Mouse (Mus musculus): ENCODE results near the gene Plcd3. TPM values are rescaled to one million over a fixed set of nuclear protein-coding genes. Genes with fewer than 3 reads are reported as not detected.
A peak's percentile ranks its signal among the peaks of the same experiment; 100 is the strongest.

Gene Plcd3
- total RNA-seq, 2 experiments from 2014 or later: 8.7 to 8.9 TPM

DNA sequence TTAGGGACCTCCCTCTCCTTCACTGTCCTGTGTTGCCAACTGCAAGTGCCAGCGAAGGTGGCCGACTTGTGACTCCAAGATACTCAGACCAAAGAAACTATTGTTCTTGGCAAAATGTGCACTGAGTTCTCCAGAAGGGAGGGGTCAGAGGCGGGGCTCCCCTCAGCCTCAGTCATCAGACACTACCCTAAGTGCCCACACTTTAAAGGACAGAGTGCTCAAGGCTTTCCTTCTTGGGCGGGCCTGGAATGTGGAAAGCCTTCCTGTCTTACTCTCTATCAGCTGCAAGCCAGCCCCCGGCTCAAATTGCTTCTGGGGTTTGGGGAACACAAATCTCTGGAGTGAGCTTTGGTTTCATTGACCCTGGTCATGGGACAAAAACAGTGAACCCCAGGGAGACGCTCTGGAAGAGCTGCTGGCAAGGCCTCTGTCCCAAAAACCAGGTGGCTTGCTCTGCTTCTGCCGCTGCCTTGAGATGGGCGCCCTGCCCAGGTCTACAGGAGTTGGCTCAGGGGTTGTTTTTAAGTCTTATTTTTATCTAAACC, 33.9 kb downstream of the Plcd3 start:
- no peak for DNase-seq (ENCODE audit: low spot score in 2 of 2)

DNA sequence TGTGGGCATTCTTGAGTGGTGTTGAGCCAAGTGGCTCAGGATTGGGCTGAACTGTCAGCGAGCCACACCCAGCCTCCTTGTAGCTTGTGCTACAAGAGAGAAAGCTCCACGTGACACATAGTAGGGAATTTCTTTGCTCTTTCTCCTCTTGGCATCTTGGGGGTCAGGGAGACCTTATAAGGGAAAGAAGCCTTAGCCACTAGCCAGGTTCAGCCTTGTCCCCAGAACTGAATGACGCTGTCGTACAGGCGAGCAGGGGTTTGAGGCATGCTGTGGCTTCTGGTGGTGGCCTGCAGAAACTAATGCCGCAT, 34.5 kb downstream of the Plcd3 start:
- DNase-seq (ENCODE audit: low spot score in 2 of 2): no peak

DNA sequence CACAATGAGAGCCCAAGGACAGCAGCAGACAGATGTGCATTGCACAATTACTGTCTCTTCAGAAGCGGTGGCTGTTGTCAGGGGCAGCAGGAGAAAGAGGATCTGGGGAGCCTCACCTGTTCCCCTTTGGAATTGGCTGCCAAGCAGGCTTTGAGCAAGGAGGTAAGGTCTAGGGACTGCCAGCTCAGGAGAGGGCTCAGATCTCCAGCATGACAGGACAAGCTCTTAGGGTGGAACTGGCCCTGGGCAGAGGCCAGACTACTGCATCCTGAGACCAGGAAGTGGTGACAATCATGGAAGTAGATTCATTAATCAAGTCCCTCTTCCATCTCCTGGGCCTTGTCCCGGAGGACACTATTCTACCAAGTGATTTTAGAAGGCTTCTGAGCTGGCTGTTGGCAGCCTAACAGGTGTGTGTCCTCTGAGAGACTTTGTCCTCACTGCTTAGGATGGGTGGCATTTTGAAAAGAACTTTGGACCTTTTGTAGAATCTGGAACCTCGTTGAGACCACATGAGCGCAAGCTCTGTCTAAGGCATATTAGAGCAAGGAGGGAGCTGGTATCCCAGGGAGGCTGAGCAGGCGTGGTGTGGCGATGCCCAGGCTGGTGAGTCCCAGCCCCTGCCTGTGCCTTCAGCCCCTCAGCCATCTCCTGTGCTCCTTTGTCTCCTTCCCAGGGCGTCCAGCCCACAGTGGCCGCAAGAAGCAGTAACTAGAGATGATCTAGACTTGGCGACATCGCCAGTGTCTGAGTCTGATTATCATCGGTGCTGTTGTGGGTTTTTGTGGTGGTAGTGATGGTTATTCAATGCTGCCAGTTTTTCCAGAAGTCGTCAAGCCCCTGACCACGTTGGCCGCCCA, 35.0 kb downstream of the Plcd3 start:
- DNase-seq (ENCODE audit: low spot score in 2 of 2): no peak

DNA sequence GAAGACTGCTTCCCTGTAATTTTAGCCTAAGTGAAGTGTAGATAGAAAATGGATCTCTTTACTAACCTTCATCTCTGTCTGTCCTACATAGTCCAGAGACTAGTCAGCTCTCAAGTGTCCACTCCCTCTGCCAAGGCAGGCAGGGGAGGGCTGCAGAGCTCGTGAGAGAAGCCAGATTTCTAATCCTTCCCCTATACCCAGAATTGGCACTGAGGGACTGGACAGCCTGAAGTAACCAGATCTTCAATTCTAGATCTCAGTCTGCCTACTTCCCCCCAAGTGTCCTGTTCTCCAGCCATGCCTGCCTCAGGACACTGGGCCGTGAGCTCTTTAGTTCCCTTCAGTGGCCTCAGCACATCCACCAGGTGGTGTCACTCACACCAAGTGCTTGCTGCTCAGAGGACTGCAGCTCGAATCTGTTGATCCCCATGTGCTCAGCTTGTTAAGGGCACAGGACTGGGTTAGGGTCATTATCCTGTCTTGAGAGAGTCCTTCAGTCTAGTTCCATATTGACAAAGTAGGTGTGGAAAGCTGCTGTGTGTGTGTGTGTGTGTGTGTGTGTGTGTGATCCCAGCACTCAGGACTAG, 42.9 kb downstream of the Plcd3 start:
- no peak for DNase-seq (ENCODE audit: low spot score in 2 of 2)

DNA sequence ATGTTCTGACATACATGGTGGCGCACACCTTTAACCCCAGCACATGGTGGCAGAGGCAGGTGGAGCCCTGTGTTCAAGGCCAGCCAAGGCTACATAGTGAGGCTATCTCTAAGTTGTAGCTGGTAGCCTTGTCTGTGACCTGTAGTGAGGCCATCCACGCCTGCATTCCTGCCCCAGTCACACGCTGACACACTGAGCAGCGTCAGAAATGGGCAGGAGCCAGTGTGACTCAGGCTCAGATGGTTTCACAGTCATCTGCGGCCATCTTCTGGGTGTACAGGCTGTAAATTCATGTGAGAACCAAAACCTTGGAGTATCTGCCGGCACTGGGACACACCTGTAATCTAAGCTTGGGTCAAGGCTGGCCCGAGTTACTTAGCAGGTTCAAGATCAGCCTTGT, 44.8 kb downstream of the Plcd3 start:
- DNase-seq (ENCODE audit: low spot score in 2 of 2): no peak

DNA sequence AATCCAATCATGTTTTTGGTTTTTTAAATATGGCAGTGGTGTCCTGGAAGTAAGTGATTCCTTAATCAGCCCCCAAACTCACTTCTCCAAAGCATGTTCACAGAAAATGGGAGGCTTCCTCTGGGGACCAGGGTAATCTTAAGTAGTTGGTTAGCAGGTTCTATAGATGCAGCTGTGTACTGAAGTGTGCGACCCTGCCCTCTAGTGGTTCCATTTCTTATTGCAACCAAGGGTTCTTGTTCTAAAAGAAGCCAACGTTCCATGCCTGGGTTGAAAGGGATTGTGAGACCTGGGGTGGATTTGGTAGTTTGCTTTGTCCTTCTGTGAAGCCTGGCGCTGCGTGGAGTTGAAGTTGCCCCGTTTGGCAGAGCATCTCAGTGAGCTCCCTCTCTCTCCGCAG, 46.7 kb downstream of the Plcd3 start:
- DNase-seq (ENCODE audit: low spot score in 2 of 2): peak in 1 of 2 experiments; percentile 55

DNA sequence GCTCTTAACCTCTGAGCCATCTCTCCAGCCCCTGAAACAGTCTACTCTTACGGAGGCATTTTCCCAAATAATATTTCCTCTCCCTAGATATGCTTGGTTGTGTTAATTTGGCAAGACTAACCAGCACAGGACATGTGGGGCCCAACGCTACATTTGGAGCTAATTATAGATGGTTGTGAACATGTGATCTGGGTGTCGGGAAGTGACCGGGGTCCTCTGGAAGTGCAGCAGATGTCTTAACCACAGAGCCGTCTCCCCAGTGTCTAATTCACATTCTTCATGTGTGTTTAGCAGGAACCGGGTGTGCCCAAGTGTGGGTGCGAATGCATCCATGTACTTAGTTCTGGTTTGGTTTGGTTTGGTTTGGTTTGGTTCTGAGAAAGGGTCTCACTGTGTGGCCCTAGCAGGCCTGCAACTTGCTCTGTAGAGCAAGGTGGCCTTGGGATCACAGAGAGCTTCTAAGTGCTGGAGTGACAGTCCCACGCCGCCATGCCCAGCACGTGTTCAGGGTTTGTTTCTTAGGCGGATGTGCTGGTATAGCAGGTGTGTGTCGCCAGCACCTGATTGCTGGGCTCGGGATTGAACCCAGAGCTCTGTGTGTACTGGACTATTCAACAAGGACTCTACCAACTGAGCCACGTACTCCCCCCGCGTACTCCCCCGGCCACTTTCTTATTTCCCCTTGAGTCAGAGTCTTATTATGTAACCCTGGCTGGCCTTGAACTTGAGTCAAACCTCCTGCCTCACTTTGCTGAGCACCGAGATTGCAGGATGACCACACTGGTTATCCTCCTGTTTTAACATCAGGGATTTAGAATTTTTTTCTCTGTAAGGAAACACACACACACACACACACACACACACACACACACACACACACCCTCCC, 48.0 kb downstream of the Plcd3 start:
- no peak for DNase-seq (ENCODE audit: low spot score in 2 of 2)

DNA sequence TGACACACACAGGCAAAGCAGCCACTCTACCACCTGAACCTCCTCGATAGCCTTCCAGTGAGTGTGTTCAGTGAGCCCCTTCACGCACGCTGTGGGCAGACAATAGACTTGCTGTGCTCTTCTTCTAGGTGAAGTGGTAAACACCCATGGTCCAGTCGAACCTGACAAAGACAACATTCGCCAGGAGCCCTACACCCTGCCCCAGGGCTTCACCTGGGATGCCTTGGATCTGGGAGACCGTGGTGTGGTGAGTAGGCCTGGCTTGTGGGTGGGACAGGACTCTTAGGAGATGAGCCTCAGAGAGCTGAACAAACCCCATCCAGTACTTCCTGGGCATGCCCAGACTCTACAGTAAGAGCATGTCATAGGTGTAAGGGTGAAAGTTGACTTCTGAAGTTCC, 49.4 kb downstream of the Plcd3 start:
- DNase-seq (ENCODE audit: low spot score in 2 of 2): no peak

DNA sequence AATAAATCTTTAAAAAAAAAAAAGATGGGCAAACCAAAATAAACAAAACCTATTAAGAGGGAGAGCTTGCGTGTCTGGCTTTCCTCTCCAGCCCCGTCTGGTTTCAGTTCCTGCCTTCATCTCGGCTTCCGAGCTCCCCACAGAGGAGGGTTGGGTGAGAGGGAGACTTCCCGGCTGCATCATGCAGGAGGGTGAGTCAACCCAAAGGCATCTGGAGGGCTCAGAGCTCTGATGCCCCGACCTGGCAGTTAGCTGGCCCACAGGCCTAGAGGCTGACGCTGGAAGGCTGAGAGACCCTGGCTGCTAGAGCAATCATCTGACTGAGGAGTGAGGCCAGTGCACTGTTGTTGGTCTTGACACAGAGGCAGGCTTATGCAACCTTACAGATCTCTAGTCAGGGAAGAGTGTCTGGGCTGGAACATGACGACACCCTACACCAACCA, 50.2 kb downstream of the Plcd3 start:
- DNase-seq (ENCODE audit: low spot score in 2 of 2): peak; percentile 17 to 42

DNA sequence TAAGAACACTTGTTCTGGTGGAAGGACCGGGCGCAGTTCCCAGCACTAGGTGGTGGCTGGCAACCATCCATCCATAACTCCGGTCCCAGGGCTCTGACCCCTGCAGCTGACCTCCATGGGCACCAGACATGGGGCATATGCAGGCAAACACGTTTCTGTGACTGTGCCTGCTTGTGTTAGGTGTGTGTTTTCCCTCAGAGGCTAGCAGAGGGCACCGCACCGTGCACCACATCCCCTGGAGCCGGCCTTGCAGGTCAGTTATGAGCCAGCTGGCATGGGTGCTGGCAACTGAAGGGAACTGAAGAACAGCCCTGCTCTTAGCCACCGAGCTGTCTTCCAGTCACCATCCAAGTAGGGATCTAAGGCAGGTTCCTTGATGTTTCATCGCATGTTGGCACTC, 51.3 kb downstream of the Plcd3 start:
- DNase-seq (ENCODE audit: low spot score in 2 of 2): no peak

DNA sequence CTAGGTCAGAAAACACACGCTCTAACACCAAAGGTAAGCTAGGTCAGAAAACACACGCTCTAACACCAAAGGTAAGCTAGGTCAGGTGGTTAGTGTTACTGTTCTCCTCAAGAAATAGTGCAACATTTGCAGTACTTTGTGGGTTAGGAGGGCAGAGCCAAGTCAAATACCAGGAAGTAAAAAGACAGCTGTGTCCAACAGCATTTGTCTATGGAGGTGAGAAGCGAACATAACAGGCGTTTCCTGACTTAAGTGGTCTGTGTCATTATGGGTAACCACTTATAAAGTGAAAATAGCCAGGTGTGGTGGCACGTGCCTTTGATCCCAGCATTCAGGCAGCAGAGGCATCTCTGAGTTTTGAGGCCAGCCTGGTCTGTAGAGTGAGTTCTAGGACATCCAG, 51.8 kb downstream of the Plcd3 start:
- DNase-seq (ENCODE audit: low spot score in 2 of 2): no peak

DNA sequence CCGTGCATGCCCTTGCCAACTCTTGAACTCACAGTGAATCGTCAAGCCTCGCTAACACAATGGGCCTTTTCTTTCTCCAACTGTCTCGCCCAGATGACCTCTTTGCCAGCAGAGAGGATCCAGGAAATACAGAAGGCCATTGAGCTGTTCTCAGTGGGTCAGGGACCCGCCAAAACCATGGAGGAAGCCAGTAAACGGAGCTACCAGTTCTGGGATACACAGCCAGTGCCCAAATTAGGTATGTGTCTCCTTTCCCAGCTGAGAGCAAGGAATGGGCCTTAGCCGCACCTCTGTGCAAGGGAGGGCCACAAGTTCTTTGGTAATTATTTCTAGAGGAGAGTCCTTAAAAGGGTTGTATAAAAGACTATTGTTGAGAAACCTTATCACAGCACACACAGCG, 55.2 kb downstream of the Plcd3 start:
- DNase-seq (ENCODE audit: low spot score in 2 of 2): no peak

DNA sequence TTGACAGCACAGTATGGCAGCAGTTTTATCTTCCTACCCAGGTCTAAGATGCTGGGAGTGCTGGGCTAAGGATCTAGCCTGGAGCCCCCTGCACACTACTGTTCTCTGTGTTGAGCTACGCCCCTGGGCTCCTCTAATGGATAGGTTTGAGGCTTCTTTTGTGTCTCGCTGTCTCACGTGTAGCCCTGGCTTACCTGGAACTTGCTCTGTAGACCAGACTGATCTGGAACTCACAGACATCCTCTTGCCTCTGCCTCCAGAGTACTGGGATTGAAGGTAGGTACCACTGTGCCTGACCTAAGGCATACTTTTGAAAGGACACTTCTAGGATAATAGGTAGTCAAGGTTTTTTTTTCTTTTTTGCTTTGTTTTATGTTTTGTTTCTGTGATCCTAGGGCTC, 57.5 kb downstream of the Plcd3 start:
- DNase-seq (ENCODE audit: low spot score in 2 of 2): no peak

DNA sequence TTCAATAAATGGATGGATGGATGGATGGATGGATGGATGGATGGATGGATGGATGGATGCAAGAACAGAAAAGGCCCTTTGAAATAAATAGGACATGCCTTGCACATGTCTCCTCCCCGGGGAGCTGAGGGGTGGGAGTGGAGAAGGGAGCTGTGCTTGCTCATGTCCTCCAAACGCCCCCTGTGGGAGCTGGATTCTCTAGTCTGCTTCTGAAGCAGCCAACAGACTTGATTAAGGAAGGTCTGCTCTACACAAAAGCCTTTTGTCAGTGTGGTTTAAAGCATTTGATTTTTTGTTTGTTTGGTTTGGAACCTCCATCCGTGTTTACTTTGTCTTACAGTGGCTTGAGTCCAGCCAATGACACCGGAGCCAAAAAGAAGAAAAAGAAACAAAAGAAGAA, 58.6 kb downstream of the Plcd3 start:
- no peak for DNase-seq (ENCODE audit: low spot score in 2 of 2)

DNA sequence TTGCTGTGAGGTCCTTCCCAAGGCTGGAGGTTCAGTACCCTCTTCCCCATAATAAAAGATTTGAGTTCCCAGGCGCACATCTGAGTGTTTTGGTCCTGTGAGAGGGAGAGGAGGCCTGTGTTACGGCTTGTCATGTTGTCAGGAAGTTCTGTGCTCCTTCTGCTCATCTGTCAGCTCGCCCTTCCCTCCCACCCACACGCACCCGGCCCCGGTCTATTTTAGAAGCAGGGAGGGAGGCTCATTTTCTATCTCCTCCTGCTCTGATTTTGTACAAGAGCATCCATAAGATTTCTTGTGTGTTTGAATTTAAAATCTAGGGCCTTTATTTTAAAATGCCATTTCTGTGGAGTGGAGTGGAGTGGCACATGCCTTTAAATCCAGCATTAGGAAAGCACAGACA, 63.4 kb downstream of the Plcd3 start:
- DNase-seq (ENCODE audit: low spot score in 2 of 2): no peak

DNA sequence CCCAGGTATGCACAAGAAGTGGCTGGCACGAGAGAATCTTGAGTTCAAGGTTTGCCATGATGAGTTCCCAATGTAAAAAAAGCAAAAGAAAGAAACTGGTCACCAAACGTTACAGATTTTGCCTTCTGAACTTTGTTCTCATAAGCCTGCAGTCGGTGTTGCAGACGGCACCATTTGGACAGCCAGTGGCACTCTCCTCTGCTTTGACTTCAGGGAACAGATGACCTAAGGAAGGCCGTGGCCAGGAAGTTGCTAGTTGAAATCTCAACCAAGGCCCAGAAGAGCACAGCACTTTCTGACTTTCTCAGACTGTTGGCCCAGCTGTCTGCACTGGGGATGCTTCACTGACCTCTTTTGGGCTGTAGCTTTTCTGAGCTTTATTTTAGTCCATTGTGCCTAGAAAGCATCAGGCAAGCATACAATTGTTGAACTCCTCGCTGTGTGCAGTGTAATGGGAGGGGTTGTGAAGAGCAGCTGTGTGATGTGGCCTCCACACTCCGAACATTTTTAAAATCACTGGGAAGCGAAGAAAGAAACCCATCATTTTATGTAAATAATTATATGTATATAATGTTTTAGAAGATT, 64.5 kb downstream of the Plcd3 start:
- DNase-seq (ENCODE audit: low spot score in 2 of 2): no peak

DNA sequence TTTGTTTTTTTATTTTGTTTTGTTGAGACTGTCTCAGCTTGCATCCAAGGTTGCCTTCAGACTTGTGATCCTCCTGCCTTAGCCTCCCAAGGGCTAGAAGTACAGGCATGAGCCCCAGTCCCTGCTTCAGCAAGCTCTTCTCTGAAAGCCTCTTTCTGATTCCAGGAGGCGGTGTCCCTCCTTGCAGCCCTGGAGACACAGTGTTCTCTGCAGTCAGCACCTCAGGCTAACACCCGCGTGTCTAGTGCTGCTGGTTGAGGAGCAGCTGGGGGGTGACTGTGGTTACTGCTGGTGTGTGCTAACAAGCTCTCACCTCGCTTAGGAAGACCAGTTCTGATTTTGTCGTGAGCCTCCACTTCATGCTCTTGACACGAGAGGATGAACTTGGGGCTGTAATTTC, 66.5 kb downstream of the Plcd3 start:
- no peak for DNase-seq (ENCODE audit: low spot score in 2 of 2)

DNA sequence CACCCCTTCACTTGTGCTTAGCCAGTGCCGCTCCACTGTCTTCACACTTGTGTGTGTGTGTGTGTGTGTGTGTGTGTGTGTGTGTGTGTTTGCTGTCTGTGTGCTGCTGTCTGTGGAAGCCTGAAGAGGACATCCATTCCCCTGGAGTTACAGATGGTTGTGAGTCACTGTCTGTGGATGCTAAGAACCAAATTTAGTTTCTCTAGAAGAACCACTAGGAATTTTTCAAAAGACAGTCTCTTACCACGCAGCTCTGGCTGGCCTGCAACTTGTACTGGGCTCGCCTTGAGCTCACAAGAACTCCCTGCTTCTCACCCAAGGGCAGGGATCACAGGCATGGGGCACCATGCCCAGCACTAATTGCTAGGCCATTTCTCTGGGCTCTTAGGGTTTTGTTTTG, 68.4 kb downstream of the Plcd3 start:
- no peak for DNase-seq (ENCODE audit: low spot score in 2 of 2)

DNA sequence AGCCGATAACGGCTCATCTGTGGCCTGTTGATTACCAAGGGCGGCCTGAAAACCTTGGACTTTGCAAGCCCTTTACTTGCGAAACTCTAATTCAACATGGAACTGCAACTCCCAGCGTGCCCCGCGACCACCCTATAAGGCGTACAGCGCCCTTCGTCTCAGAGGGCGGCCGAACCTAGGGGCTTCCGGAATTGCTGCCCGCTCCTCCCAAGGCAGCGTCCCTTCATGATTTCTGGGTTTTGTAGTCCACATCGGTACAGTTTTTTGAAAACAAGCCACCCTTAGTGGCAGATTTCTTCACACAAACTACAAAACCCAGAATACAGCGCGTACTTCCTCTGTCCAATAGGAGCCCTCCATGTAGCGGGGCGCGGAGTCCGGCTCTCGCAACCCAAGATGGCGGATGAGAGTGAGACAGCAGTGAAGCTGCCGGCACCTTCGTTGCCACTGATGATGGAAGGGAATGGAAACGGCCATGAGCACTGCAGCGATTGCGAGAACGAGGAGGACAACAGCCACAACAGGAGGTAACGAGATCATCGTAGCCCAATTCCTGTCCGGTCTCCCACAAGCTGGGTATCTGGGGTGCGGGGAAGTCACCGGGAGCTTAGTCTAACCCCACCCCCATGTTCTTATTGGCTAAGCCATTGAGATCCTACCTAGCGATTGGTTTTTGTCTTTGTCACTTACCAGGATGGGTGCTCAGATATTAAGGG, 73.1 kb downstream of the Plcd3 start, which contains the start of the genes Nmt1 and Dcakd:
Nmt1 (plus strand) TSS at position 15 of the 716 bp plus-strand sequence.
Dcakd (minus strand) TSS at position 158 of the 716 bp plus-strand sequence.
- DNase-seq (ENCODE audit: low spot score in 2 of 2): peak; percentile 57 to 85

DNA sequence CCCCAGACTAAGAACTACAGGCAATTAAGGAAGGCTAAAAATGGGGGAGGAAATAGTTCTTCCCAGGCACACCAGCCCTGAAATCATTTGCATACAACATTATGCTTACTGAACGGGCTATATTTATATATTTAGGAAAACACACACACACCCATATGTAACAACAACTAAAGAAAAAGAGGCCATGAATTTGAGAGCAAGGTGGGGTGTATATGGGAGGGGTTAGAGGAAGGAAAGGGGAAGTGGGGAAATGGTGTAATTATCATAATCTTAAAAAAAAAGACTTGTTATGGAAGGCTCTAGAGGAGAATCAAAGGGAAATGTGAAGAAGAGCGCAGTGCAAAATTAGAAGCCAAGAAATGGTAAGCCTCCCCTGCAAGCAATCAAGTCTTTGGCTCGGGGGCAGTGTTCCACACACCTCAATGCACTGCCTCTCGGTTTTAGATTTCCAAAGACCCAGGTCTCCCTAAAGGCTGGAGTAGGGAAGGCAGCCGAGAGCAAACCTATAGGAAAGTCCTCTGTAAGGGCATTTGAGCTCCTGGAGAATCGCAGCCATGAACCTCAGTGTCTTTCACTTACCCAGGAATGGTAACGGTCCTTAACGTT, 73.8 kb downstream of the Plcd3 start:
- no peak for DNase-seq (ENCODE audit: low spot score in 2 of 2)

Data from adrenal gland, postnatal 4 days (tissue).